Mouse (Mus musculus): ENCODE results near the gene Kntc1. TPM values are rescaled to one million over a fixed set of nuclear protein-coding genes. Genes with fewer than 3 reads are reported as not detected.
A peak's percentile ranks its signal among the peaks of the same experiment; 100 is the strongest.
"Not testable (repeated sequence)": the region's sequence is repeated elsewhere in the genome, so short reads cannot be mapped to it uniquely, and the experiment has no call there.

Gene Kntc1
- 44.2 and 59.1 TPM in 2 replicates for total RNA-seq (2017)

- ATAC-seq (replicated peaks; ENCODE audit: low read depth, poor library complexity, severe bottlenecking): peak; percentile 98
Measured at GRCm38 (mm10) chr5:123749065-123750064, at the start of gene Kntc1, which contains the start of gene Rsrc2. Gene Kntc1 (plus strand): TSS chr5:123749716. Gene Rsrc2 (minus strand): TSS chr5:123749414.

- ATAC-seq (replicated peaks; ENCODE audit: low read depth, poor library complexity, severe bottlenecking): no peak
Measured at GRCm38 (mm10) chr5:123700625-123701024, 48.9 kb upstream of the Kntc1 start.

GRCm38 (mm10) chr5:123708598-123708997, 40.9 kb upstream of the Kntc1 start:
- ATAC-seq (replicated peaks; ENCODE audit: low read depth, poor library complexity, severe bottlenecking): no peak

GRCm38 (mm10) chr5:123709571-123709970, 39.9 kb upstream of the Kntc1 start:
- ATAC-seq (replicated peaks; ENCODE audit: low read depth, poor library complexity, severe bottlenecking): no peak

- peak; percentile 84 for ATAC-seq (replicated peaks; ENCODE audit: low read depth, poor library complexity, severe bottlenecking)
Measured at GRCm38 (mm10) chr5:123713782-123714181, 35.7 kb upstream of the Kntc1 start.

GRCm38 (mm10) chr5:123714622-123715021, 34.9 kb upstream of the Kntc1 start:
- no peak for ATAC-seq (replicated peaks; ENCODE audit: low read depth, poor library complexity, severe bottlenecking)

- peak; percentile 100 for ATAC-seq (replicated peaks; ENCODE audit: low read depth, poor library complexity, severe bottlenecking)
Measured at GRCm38 (mm10) chr5:123720328-123721311, 28.9 kb upstream of the Kntc1 start, which contains the start of gene Zcchc8. Gene Zcchc8 (minus strand): TSS chr5:123721100.

- not testable (repeated sequence) for ATAC-seq (replicated peaks; ENCODE audit: low read depth, poor library complexity, severe bottlenecking)
Measured at GRCm38 (mm10) chr5:123723816-123724215, 25.7 kb upstream of the Kntc1 start.

GRCm38 (mm10) chr5:123730981-123731380, 18.5 kb upstream of the Kntc1 start:
- no peak for ATAC-seq (replicated peaks; ENCODE audit: low read depth, poor library complexity, severe bottlenecking)

- ATAC-seq (replicated peaks; ENCODE audit: low read depth, poor library complexity, severe bottlenecking): no peak
Measured at GRCm38 (mm10) chr5:123744358-123744757, 5.2 kb upstream of the Kntc1 start.

GRCm38 (mm10) chr5:123746253-123746652, 3.3 kb upstream of the Kntc1 start:
- ATAC-seq (replicated peaks; ENCODE audit: low read depth, poor library complexity, severe bottlenecking): no peak

GRCm38 (mm10) chr5:123747604-123748003, 1.9 kb upstream of the Kntc1 start:
- ATAC-seq (replicated peaks; ENCODE audit: low read depth, poor library complexity, severe bottlenecking): no peak

GRCm38 (mm10) chr5:123748339-123749064, 1.0 kb upstream of the Kntc1 start:
- ATAC-seq (replicated peaks; ENCODE audit: low read depth, poor library complexity, severe bottlenecking): no peak

- ATAC-seq (replicated peaks; ENCODE audit: low read depth, poor library complexity, severe bottlenecking): no peak
Measured at GRCm38 (mm10) chr5:123765506-123765905, 16.0 kb downstream of the Kntc1 start.

- not testable (repeated sequence) for ATAC-seq (replicated peaks; ENCODE audit: low read depth, poor library complexity, severe bottlenecking)
Measured at GRCm38 (mm10) chr5:123766455-123766854, 16.9 kb downstream of the Kntc1 start.

- ATAC-seq (replicated peaks; ENCODE audit: low read depth, poor library complexity, severe bottlenecking): no peak
Measured at GRCm38 (mm10) chr5:123773441-123773840, 23.9 kb downstream of the Kntc1 start.

GRCm38 (mm10) chr5:123780716-123781115, 31.2 kb downstream of the Kntc1 start:
- ATAC-seq (replicated peaks; ENCODE audit: low read depth, poor library complexity, severe bottlenecking): no peak

GRCm38 (mm10) chr5:123781864-123782263, 32.3 kb downstream of the Kntc1 start:
- ATAC-seq (replicated peaks; ENCODE audit: low read depth, poor library complexity, severe bottlenecking): no peak

GRCm38 (mm10) chr5:123788976-123789375, 39.5 kb downstream of the Kntc1 start:
- ATAC-seq (replicated peaks; ENCODE audit: low read depth, poor library complexity, severe bottlenecking): no peak

GRCm38 (mm10) chr5:123793081-123793480, 43.6 kb downstream of the Kntc1 start:
- ATAC-seq (replicated peaks; ENCODE audit: low read depth, poor library complexity, severe bottlenecking): no peak
